Mouse (Mus musculus) retina, embryonic 14.5 days (tissue): ENCODE results near the gene Gnai3.

Source experiments
- DNase-seq: peaks from one replicate; pipeline ENCODE4 v3.0.0-alpha.2; 2015; ENCODE audit warnings: low spot score

Gnai3 gene

GRCm38 (mm10) chr3:108111320-108111719 is 34.6 kb downstream of the Gnai3 start:
- DNase-seq, result no peak

GRCm38 (mm10) chr3:108105281-108105680 is 40.7 kb downstream of the Gnai3 start:
- no peak for DNase-seq

GRCm38 (mm10) chr3:108102075-108102474 is 43.9 kb downstream of the Gnai3 start:
- DNase-seq, result no peak

GRCm38 (mm10) chr3:108101594-108101993 is 44.4 kb downstream of the Gnai3 start:
- DNase-seq, result no peak

- no peak for DNase-seq
Observed at GRCm38 (mm10) chr3:108098316-108098715, 47.6 kb downstream of the Gnai3 start.

GRCm38 (mm10) chr3:108097656-108098055 is 48.3 kb downstream of the Gnai3 start:
- no peak for DNase-seq

- no peak for DNase-seq
Observed at GRCm38 (mm10) chr3:108096726-108097125, 49.2 kb downstream of the Gnai3 start.

- no peak for DNase-seq
Observed at GRCm38 (mm10) chr3:108096226-108096625, 49.7 kb downstream of the Gnai3 start.

GRCm38 (mm10) chr3:108094976-108095760 is 50.8 kb downstream of the Gnai3 start:
- no peak for DNase-seq

GRCm38 (mm10) chr3:108094146-108094545 is 51.8 kb downstream of the Gnai3 start:
- peak; percentile 37 for DNase-seq

GRCm38 (mm10) chr3:108093306-108093705 is 52.6 kb downstream of the Gnai3 start:
- DNase-seq, result no peak

GRCm38 (mm10) chr3:108092536-108093115 is 53.3 kb downstream of the Gnai3 start, which contains the start of gene Gnat2:
Gnat2 (plus strand) TSS chr3:108092789.
- peak; percentile 20 for DNase-seq

- DNase-seq, result no peak
Observed at GRCm38 (mm10) chr3:108092030-108092429, 53.9 kb downstream of the Gnai3 start.

- no peak for DNase-seq
Observed at GRCm38 (mm10) chr3:108090561-108090960, 55.4 kb downstream of the Gnai3 start.

- no peak for DNase-seq
Observed at GRCm38 (mm10) chr3:108089916-108090315, 56.0 kb downstream of the Gnai3 start.

- DNase-seq, result no peak
Observed at GRCm38 (mm10) chr3:108088842-108089380, 57.0 kb downstream of the Gnai3 start.

GRCm38 (mm10) chr3:108087329-108087728 is 58.6 kb downstream of the Gnai3 start:
- DNase-seq, result no peak

- peak; percentile 84 for DNase-seq
Observed at GRCm38 (mm10) chr3:108086470-108086979, 59.4 kb downstream of the Gnai3 start, which contains the start of gene Ampd2. Ampd2 (minus strand) TSS chr3:108086651.

GRCm38 (mm10) chr3:108085721-108086469 is 60.1 kb downstream of the Gnai3 start:
- peak; percentile 62 for DNase-seq

- peak; percentile 87 for DNase-seq
Observed at GRCm38 (mm10) chr3:108085281-108085720, 60.6 kb downstream of the Gnai3 start.

- DNase-seq, result no peak
Observed at GRCm38 (mm10) chr3:108084767-108085270, 61.1 kb downstream of the Gnai3 start.

GRCm38 (mm10) chr3:108083904-108084407 is 62.0 kb downstream of the Gnai3 start:
- no peak for DNase-seq
